In the genomic region with DNA sequence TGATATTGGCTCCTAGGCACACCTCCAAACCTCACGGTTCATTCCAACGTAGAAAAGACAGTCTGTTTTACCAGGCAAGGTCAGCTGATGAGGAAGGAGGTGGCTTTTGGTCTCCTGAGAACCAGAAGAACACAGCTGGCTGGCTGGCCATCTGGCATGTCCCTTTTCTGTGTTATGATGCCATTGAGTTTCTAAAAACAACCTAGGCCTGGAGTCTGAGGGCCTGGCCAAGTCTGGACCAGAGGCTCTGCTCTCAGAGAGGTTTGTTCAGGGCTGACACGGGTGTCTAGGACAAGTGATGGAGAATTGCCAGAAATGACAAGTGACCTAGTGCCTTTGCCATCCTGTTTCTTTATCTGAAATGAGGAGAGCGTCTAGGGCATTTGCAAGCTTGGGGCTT, we compare ENCODE assay signal across 14 mouse cellular contexts. TPM values are rescaled to one million over a fixed set of nuclear protein-coding genes. Genes with fewer than 3 reads are reported as not detected.
DNase-seq lines count a peak whose midpoint lies in the region; ATAC-seq and TF ChIP-seq lines count a peak whose summit lies in the region.
"Had no signal": no experiment of that assay in that cellular context is flagged by ENCODE, and none has a peak within 500 bp of the region (broad histone marks: within the 10 kb centered on the region; RNA-seq: fewer than 3 reads in every experiment).

No protein-coding gene starts in this region.

- no peak overlapping the region for H3K4me2 ChIP-seq in midbrain, embryonic 11.5 days
- H3K4me2 ChIP-seq in midbrain, embryonic 15.5 days, result no peak overlapping the region
- no peak overlapping the region; the same call in 1 of the 2 replicates for H3K4me2 ChIP-seq in heart, embryonic 13.5 days
- no peak overlapping the region for H3K4me2 ChIP-seq in forebrain, embryonic 14.5 days (ENCODE audit: low read length)
- H3K4me2 ChIP-seq: embryonic facial prominence, embryonic 13.5 days; limb, embryonic 12.5 days; neural tube, embryonic 12.5 days had no signal

- WGBS in midbrain, embryonic 11.5 days, result 88% methylated on average over 4 of the region's 4 CpGs
- 79% methylated on average over 4 of the region's 4 CpGs for WGBS in midbrain, embryonic 15.5 days
- 29% methylated on average over 4 of the region's 4 CpGs for WGBS in heart, embryonic 13.5 days
- 89% methylated on average over 4 of the region's 4 CpGs for WGBS in forebrain, embryonic 14.5 days

- H3K9ac ChIP-seq in midbrain, embryonic 11.5 days (ENCODE audit: low read length), result no peak overlapping the region
- no peak overlapping the region for H3K9ac ChIP-seq in midbrain, embryonic 15.5 days
- H3K9ac ChIP-seq in heart, embryonic 13.5 days, result 0 out of 2 replicates have a peak overlapping the region, but pooled peaks have one; percentile 37
- no peak overlapping the region for H3K9ac ChIP-seq in forebrain, embryonic 14.5 days (ENCODE audit: low read length)
- H3K9ac ChIP-seq: embryonic facial prominence, embryonic 13.5 days; limb, embryonic 12.5 days; neural tube, embryonic 12.5 days had no signal

- peaks cover 5% of the 10 kb centered on the region for H3K4me1 ChIP-seq in midbrain, embryonic 11.5 days (ENCODE audit: control insufficient read depth, insufficient read depth, low read length)
- H3K4me1 ChIP-seq in midbrain, embryonic 15.5 days, result peaks cover 4% of the 10 kb centered on the region; the same call in 1 of the 2 replicates
- peaks cover 46% of the 10 kb centered on the region for H3K4me1 ChIP-seq in heart, embryonic 13.5 days
- H3K4me1 ChIP-seq in forebrain, embryonic 14.5 days (ENCODE audit: control insufficient read depth, insufficient read depth, low read length), result no peaks in the 10 kb centered on the region

- H3K27ac ChIP-seq in midbrain, embryonic 11.5 days (ENCODE audit: low read depth, low read length), result no peak overlapping the region
- H3K27ac ChIP-seq in midbrain, embryonic 15.5 days, result no peak overlapping the region
- H3K27ac ChIP-seq in heart, embryonic 13.5 days (replicated peaks), result peak overlapping the region; percentile 93
- H3K27ac ChIP-seq in forebrain, embryonic 14.5 days (ENCODE audit: low read depth, low read length), result no peak overlapping the region
- H3K27ac ChIP-seq in layer of hippocampus, adult 2 months, result no peak overlapping the region
- H3K27ac ChIP-seq: embryonic facial prominence, embryonic 13.5 days; limb, embryonic 12.5 days; neural tube, embryonic 12.5 days had no signal

- no peaks in the 10 kb centered on the region for H3K36me3 ChIP-seq in midbrain, embryonic 11.5 days (ENCODE audit: control insufficient read depth, insufficient read depth, low read length)
- no peaks in the 10 kb centered on the region for H3K36me3 ChIP-seq in midbrain, embryonic 15.5 days (replicated peaks)
- no peaks in the 10 kb centered on the region for H3K36me3 ChIP-seq in heart, embryonic 13.5 days
- H3K36me3 ChIP-seq in forebrain, embryonic 14.5 days (ENCODE audit: control insufficient read depth, insufficient read depth, low read length), result no peaks in the 10 kb centered on the region
- H3K36me3 ChIP-seq: embryonic facial prominence, embryonic 13.5 days; limb, embryonic 12.5 days; neural tube, embryonic 12.5 days had no signal

- H3K9me3 ChIP-seq in midbrain, embryonic 11.5 days (ENCODE audit: control insufficient read depth, low read length), result no peaks in the 10 kb centered on the region
- H3K9me3 ChIP-seq in midbrain, embryonic 15.5 days, result no peaks in the 10 kb centered on the region
- H3K9me3 ChIP-seq in heart, embryonic 13.5 days, result no peaks in the 10 kb centered on the region
- no peaks in the 10 kb centered on the region for H3K9me3 ChIP-seq in forebrain, embryonic 14.5 days (replicated peaks; ENCODE audit: control insufficient read depth, low read length)
- H3K9me3 ChIP-seq: embryonic facial prominence, embryonic 13.5 days; limb, embryonic 12.5 days; neural tube, embryonic 12.5 days had no signal

- no peak overlapping the region for H3K4me3 ChIP-seq in midbrain, embryonic 11.5 days (ENCODE audit: low read depth, low read length)
- no peak overlapping the region for H3K4me3 ChIP-seq in midbrain, embryonic 15.5 days
- H3K4me3 ChIP-seq in heart, embryonic 13.5 days, result no peak overlapping the region
- H3K4me3 ChIP-seq in forebrain, embryonic 14.5 days (ENCODE audit: low read depth, low read length), result no peak overlapping the region
- no peak overlapping the region for H3K4me3 ChIP-seq in layer of hippocampus, adult 2 months
- H3K4me3 ChIP-seq: embryonic facial prominence, embryonic 13.5 days; limb, embryonic 12.5 days; neural tube, embryonic 12.5 days had no signal

- H3K27me3 ChIP-seq in midbrain, embryonic 11.5 days (ENCODE audit: control insufficient read depth, insufficient read depth, low read length), result no peaks in the 10 kb centered on the region
- no peaks in the 10 kb centered on the region for H3K27me3 ChIP-seq in midbrain, embryonic 15.5 days (replicated peaks)
- H3K27me3 ChIP-seq in heart, embryonic 13.5 days (replicated peaks), result no peaks in the 10 kb centered on the region
- H3K27me3 ChIP-seq in forebrain, embryonic 14.5 days (replicated peaks; ENCODE audit: control insufficient read depth, insufficient read depth, low read length), result no peaks in the 10 kb centered on the region
- H3K27me3 ChIP-seq: embryonic facial prominence, embryonic 13.5 days; neural tube, embryonic 12.5 days had no signal

- TF ChIP-seq CTCF in layer of hippocampus, adult 2 months (conservative IDR thresholded peaks at IDR 0.05), result no peak

- ATAC-seq in midbrain, embryonic 11.5 days (ENCODE audit: low FRiP score), result no peak
- ATAC-seq in midbrain, embryonic 15.5 days (replicated peaks), result no peak
- ATAC-seq in heart, embryonic 13.5 days (ENCODE audit: extremely low read depth, insufficient number of reproducible peaks, low FRiP score, low TSS enrichment), result peak; percentile 59; the same call in 1 of the 2 replicates
- ATAC-seq in forebrain, embryonic 14.5 days, result no peak
- ATAC-seq: inflammation-experienced regulatory T-cells, adult 6 months had no signal

- DNase-seq in midbrain, embryonic 11.5 days (ENCODE audit: low spot score, missing footprints), result peak; percentile 39
- peak; percentile 99 for DNase-seq in heart, adult 11 months
- DNase-seq in heart, postnatal 4 days, result peak; percentile 75
- DNase-seq in lung, postnatal 4 days, result no peak
- DNase-seq in forebrain, embryonic 14.5 days (ENCODE audit: low spot score), result no peak
- DNase-seq in layer of hippocampus, adult 2 months (ENCODE audit: low spot score in 2 of 2), result no peak
- DNase-seq: adrenal gland, postnatal 10 days; thymus, postnatal 4 days had no signal

RNA-seq across cellular contexts. Expression of a gene that starts 20.5 kb away (rescaled TPM):
- polyA plus RNA-seq in midbrain, embryonic 11.5 days (2014; fragmentation: Nextera tagmentation; extraction: Ambion mirVana), result 79.4 and 99.6 TPM in 2 replicates
- 140 and 154 TPM in 2 replicates for polyA plus RNA-seq in midbrain, embryonic 15.5 days (2015; fragmentation: Nextera tagmentation; extraction: Ambion mirVana)
- polyA plus RNA-seq in heart, embryonic 13.5 days (2015; fragmentation: Nextera tagmentation; extraction: Ambion mirVana), result 74.5 and 78.4 TPM in 2 replicates
- total RNA-seq in heart, postnatal 4 days (2021), result 10 to 100 TPM; 77.0 to 77.2 TPM
- polyA plus RNA-seq in forebrain, embryonic 14.5 days (2014; fragmentation: Nextera tagmentation; extraction: Ambion mirVana), result 66.8 and 71.7 TPM in 2 replicates
- 10 to 100 TPM; 96.5 to 97.1 TPM for total RNA-seq in layer of hippocampus, adult 2 months (2021)

RNA-seq across cellular contexts. Expression of a gene that starts 28.1 kb away (rescaled TPM):
- polyA plus RNA-seq in midbrain, embryonic 11.5 days (2014; fragmentation: Nextera tagmentation; extraction: Ambion mirVana), result 67.4 and 69.3 TPM in 2 replicates
- polyA plus RNA-seq in midbrain, embryonic 15.5 days (2015; fragmentation: Nextera tagmentation; extraction: Ambion mirVana), result 57.4 and 61.0 TPM in 2 replicates
- polyA plus RNA-seq in heart, embryonic 13.5 days (2015; fragmentation: Nextera tagmentation; extraction: Ambion mirVana), result 35.1 and 36.4 TPM in 2 replicates
- total RNA-seq in heart, postnatal 4 days (2021), result 10 to 100 TPM; 30.8 to 31.3 TPM
- polyA plus RNA-seq in forebrain, embryonic 14.5 days (2014; fragmentation: Nextera tagmentation; extraction: Ambion mirVana), result 54.6 and 55.1 TPM in 2 replicates
- total RNA-seq in layer of hippocampus, adult 2 months (2021), result 10 to 100 TPM; 51.4 to 56.1 TPM

Comparison
In these comparisons a context has a peak if more than half of its experiments do, and no peak if none do; other contexts are left out.
1. DNase-seq: peak in midbrain, embryonic 11.5 days (single experiment), heart, adult 11 months (single experiment) and heart, postnatal 4 days (single experiment); none in lung, postnatal 4 days (0 of 2), forebrain, embryonic 14.5 days (single experiment) and layer of hippocampus, adult 2 months (0 of 2).